Mouse (Mus musculus): ENCODE results near the gene Dna2.

DNA sequence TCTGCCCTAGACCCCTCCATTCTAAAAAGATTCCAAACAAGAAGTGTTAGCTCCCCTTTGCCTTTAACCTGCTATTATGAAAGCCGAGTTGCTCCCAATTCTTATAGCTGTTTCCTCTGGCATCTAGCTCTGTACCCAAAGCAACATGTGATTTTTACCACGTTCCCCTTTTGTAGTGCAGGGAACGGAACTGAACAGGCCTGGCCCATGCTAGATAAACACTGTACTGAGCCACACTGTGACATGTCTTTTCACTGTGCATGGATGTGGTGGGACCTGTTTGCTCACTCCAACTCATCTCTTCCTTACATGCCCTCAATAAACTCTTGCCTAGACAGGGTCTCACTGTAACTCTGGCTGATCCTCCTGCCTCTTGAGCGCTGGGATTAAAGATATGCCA lies 63.4 kb downstream of the Dna2 start:
- TF ChIP-seq CTCF (IDR thresholded peaks at IDR 0.05; ENCODE audit: low read depth, low read length) (no peak), EP300 (IDR thresholded peaks at IDR 0.05; ENCODE audit: insufficient read depth, low read depth, low read length) (no peak)
